Mouse (Mus musculus) adrenal gland, postnatal 36 days (tissue): ENCODE measurements around the gene Prtg. TPM values are rescaled to one million over a fixed set of nuclear protein-coding genes. Genes with fewer than 3 reads are reported as not detected.

Experiments
- DNase-seq, 2 experiments: peaks; one replicate each; pipeline ENCODE4 v3.0.0; 2021; ENCODE audit warnings: mixed read lengths in 1 of 2
- long read RNA-seq, 2 experiments: library from polyadenylated mRNA; stranded (forward); transcript quantifications; one replicate each; pipeline ENCODE4 v2.0.0; 2021; ENCODE audit warnings: borderline sequencing depth in 2 of 2
- total RNA-seq, 2 experiments: library from RNA; stranded (reverse); gene quantifications; 2 replicates each; pipeline ENCODE4 v1.2.3; 2021

Gene Prtg
- total RNA-seq = under 1 TPM; 0.17 to 0.33 TPM
- long read RNA-seq, experiment 1 = 0 reads
- long read RNA-seq, experiment 2, partial matches to known transcripts = 0 of 1 reads
- long read RNA-seq, experiment 2, other reads (novel, unspliced or antisense) = 1 of 1 reads

- DNase-seq = peak; percentile 43 to 62
Observed at GRCm38 (mm10) chr9:72806731-72807419, at the start of gene Prtg. Gene Prtg (plus strand): TSS chr9:72806874.

- no peak for DNase-seq
Observed at GRCm38 (mm10) chr9:72757143-72757542, 49.5 kb upstream of the Prtg start.

GRCm38 (mm10) chr9:72758705-72759131, 48.0 kb upstream of the Prtg start:
- DNase-seq = peak; percentile 21 to 43

GRCm38 (mm10) chr9:72763050-72763718, 43.5 kb upstream of the Prtg start:
- no peak for DNase-seq

- DNase-seq = peak; percentile 87 to 89
Observed at GRCm38 (mm10) chr9:72766789-72767349, 39.8 kb upstream of the Prtg start.

GRCm38 (mm10) chr9:72775022-72775421, 31.7 kb upstream of the Prtg start:
- no peak for DNase-seq

- DNase-seq = no peak
Observed at GRCm38 (mm10) chr9:72779004-72779403, 27.7 kb upstream of the Prtg start.

GRCm38 (mm10) chr9:72779733-72780132, 26.9 kb upstream of the Prtg start:
- DNase-seq = no peak

- DNase-seq = no peak
Observed at GRCm38 (mm10) chr9:72780694-72781093, 26.0 kb upstream of the Prtg start.

- DNase-seq = no peak
Observed at GRCm38 (mm10) chr9:72781466-72781865, 25.2 kb upstream of the Prtg start.

- no peak for DNase-seq
Observed at GRCm38 (mm10) chr9:72782121-72782520, 24.6 kb upstream of the Prtg start.

GRCm38 (mm10) chr9:72787732-72788131, 18.9 kb upstream of the Prtg start:
- DNase-seq = no peak

- DNase-seq = no peak
Observed at GRCm38 (mm10) chr9:72790530-72791212, 16.0 kb upstream of the Prtg start.

- DNase-seq = peak; percentile 22 to 28
Observed at GRCm38 (mm10) chr9:72791213-72791582, 15.5 kb upstream of the Prtg start.

GRCm38 (mm10) chr9:72791681-72792080, 15.0 kb upstream of the Prtg start:
- DNase-seq = peak; percentile 71 to 72

- DNase-seq = no peak
Observed at GRCm38 (mm10) chr9:72795243-72795642, 11.4 kb upstream of the Prtg start.

- peak in 1 of 2 experiments; percentile 42 for DNase-seq
Observed at GRCm38 (mm10) chr9:72797136-72797621, 9.5 kb upstream of the Prtg start.

GRCm38 (mm10) chr9:72803280-72803679, 3.4 kb upstream of the Prtg start:
- DNase-seq = no peak

- no peak for DNase-seq
Observed at GRCm38 (mm10) chr9:72806146-72806545, 528 bp upstream of the Prtg start.

- peak; percentile 53 to 72 for DNase-seq
Observed at GRCm38 (mm10) chr9:72807420-72808005, 839 bp downstream of the Prtg start.

- DNase-seq = no peak
Observed at GRCm38 (mm10) chr9:72808176-72808575, 1.5 kb downstream of the Prtg start.

- no peak for DNase-seq
Observed at GRCm38 (mm10) chr9:72808586-72808985, 1.9 kb downstream of the Prtg start.
